Mouse (Mus musculus) brain, embryonic 14.5 days (tissue): ENCODE measurements at regions not wholly inside any gene's neighbourhood (a gene's known extent, or its start where the extent isn't known, plus 50 kb on each side); places are given as distances from the start of the nearest gene placed in this dataset.
A peak's percentile ranks its signal among the peaks of the same experiment; 100 is the strongest.

Experiments
- DNase-seq: peaks from one replicate; pipeline ENCODE4 v3.0.0-alpha.2; 2011; ENCODE audit warnings: low read depth
- CTCF ChIP-seq: fragments of 200-500 bp; IDR thresholded peaks from 2 replicates; pipeline ENCODE4 v1.5.1; 2012; ENCODE audit warnings: inconsistent platforms, mild to moderate bottlenecking, moderate library complexity, borderline replicate concordance; ENCODE audit not compliant: insufficient read depth, insufficient read length; ENCODE audit errors: extremely low read depth
- POLR2A ChIP-seq: fragments of 200-500 bp; IDR thresholded peaks from 2 replicates; pipeline ENCODE4 v1.6.1; 2012; ENCODE audit warnings: mild to moderate bottlenecking, inconsistent platforms, borderline replicate concordance; ENCODE audit not compliant: poor library complexity, insufficient read depth, insufficient read length, severe bottlenecking; ENCODE audit errors: extremely low read depth

GRCm38 (mm10) chr14:86437383-86437782, 703.7 kb downstream of the Diaph3 start:
- no peak for TF ChIP-seq POLR2A
- no peak for TF ChIP-seq CTCF
- DNase-seq, result no peak

DNA sequence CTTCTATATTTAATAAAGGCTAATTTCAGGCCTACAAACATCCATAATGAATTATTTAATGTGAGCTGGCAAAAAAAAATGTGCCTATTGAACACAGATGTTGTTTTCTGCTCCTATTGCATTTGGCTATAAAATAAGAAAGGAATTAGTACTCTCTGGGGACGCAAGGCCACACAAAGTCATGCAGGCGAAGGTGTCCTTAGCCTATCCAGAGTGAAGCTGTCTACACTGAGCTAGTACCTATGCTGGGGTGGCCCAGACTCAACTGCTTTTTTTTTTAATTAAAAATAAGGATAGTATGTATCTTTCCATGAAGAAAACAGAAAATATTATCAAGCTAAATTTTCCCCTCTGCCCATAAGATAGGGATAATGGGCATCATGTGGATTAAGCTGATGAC, 705.7 kb downstream of the Diaph3 start:
- no peak for TF ChIP-seq POLR2A
- no peak for TF ChIP-seq CTCF
- no peak for DNase-seq

DNA sequence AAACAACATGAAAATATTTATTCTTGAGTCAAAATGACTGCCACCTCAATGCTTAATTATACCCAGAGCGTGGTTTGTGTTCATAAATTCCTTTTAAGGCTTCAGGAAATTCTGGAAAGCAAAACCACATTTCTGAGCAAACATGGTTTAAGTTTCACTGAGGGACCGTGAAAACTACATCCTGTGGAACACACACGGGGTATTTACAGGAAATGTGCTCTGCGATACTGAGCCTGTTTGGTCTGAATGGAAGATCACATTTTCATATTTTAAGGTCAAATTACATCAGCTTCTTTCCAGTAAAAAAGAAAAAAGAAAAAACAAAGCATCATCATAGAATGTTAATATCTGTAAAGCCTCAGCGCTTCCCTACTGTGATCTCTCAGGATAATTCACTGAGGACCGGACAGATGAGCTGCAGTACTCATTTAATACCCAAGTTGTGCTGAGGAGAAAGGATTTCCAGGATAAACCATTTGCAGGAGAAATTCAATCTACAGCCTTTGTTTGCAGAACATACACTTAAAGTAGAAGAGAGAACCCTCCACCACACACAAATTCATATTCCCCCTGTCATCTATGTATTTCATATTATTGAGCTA, 709.7 kb downstream of the Diaph3 start:
- no peak for DNase-seq
- TF ChIP-seq CTCF, result no peak
- no peak for TF ChIP-seq POLR2A

- no peak for DNase-seq
- no peak for TF ChIP-seq POLR2A
- TF ChIP-seq CTCF, result no peak
Measured at GRCm38 (mm10) chr14:86421881-86422280, 719.2 kb downstream of the Diaph3 start.

- no peak for DNase-seq
- TF ChIP-seq POLR2A (no peak), CTCF (no peak)
Measured at GRCm38 (mm10) chr14:86419959-86420598, 721.0 kb downstream of the Diaph3 start.

- DNase-seq, result no peak
- TF ChIP-seq POLR2A (no peak), CTCF (no peak)
Measured at GRCm38 (mm10) chr14:86396876-86397275, 744.2 kb downstream of the Diaph3 start.

- peak; percentile 95 for DNase-seq
- TF ChIP-seq CTCF (no peak), POLR2A (no peak)
Measured at GRCm38 (mm10) chr14:86395951-86396361, 745.1 kb downstream of the Diaph3 start.

DNA sequence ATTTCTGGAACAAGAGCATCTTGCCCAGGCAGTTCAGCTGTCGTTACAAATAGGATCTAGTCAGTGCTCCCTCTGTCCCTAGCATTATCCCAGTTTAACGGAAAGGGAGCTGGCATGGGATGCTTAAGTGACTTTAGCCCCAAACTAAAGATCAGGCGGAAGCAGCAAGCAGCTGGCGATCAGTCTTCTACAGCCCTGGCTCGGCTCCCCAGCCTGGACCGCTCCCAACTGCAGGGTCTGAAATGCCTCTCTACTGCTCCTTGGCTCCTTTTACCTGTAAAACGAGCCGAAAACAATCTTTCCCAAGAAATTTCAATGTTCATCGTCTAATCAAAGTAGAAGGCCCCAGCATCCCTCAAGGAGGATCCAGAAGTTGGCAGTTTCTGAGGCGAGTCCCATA, 745.5 kb downstream of the Diaph3 start:
- peak; percentile 80 for DNase-seq

DNA sequence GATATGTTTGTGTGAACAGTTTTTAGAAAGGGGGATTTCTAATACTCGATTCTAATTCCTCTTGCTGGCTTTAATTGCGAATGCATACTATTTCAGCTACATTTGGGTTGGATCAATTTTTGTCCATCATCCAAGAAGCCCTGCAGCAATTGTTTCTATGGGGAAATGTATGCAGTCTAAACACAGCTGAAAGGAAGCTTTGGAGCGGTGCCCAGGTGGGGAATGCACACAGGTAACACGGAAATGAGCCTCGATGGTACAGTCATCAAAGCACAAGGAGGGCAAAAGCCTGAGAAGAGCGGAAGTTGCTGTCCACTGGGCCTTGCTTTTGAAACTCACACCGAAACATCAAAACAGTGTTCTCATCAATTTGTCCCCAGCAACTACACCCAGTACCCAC, 746.0 kb downstream of the Diaph3 start:
- no peak for TF ChIP-seq POLR2A
- TF ChIP-seq CTCF, result no peak
- peak; percentile 37 for DNase-seq

More for the DNA sequence above, 745.5 kb downstream of the Diaph3 start:
- TF ChIP-seq CTCF (no peak), POLR2A (no peak)

- no peak for DNase-seq
- TF ChIP-seq CTCF (no peak), POLR2A (no peak)
Measured at GRCm38 (mm10) chr14:86385136-86385535, 755.9 kb downstream of the Diaph3 start.

GRCm38 (mm10) chr14:86365032-86365431, 776.0 kb downstream of the Diaph3 start:
- no peak for TF ChIP-seq POLR2A
- no peak for DNase-seq

GRCm38 (mm10) chr14:86360423-86361059, 780.5 kb downstream of the Diaph3 start:
- TF ChIP-seq CTCF (no peak), POLR2A (no peak)
- peak; percentile 60 for DNase-seq
